Mouse (Mus musculus) thymus, postnatal 10 days (tissue): ENCODE results near the gene Gm10300.

Source experiments
- DNase-seq, 2 experiments: peaks; one replicate each; pipeline ENCODE4 v3.0.0; 2021; ENCODE audit warnings: low spot score in 2 of 2

The Gm10300 gene

DNA sequence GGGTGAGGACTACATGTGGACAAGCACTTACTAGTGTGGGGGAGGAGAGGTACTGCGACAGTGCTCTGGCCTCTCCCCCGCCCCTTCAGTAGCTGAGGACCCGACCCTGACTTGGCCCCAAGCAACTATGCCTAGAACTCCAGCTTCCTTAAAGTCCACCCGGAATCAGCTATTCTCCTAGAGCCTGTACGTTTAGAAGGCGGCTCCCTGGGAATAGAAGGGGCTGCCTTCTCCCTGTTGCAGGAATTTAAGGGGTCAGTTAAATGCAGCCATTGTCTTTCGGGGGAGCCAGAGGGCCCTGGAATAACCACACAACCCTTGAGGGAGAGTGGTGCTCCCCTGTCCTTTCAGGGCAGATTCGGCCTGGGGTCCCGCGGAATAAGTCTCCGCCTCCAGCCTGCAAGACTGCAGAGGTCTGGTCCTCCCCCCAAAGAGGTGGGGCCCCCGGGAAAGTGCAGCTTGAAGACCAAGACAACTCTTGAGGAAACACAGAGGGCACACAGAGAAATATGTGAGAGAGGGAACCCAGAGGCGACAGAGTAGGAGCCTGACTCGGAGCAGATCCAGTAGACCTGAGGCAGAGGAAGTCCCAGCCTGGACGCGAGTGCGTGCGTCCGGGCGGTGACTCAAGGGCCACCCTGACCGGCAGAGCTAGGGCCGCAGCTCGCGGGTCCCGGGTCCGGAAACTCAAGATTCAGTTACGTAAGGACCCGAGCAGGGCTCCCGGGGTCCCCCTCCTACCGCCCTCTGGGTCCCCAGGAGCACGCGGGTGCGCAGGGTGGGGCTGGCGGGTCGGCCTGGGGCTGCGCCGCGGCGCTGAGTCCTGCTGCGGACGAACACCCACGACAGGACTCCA lies at the start of gene Gm10300:
Gene Gm10300 (plus strand): TSS at position 621 of the 856 bp plus-strand sequence.
- DNase-seq = peak; percentile 40 to 48

DNA sequence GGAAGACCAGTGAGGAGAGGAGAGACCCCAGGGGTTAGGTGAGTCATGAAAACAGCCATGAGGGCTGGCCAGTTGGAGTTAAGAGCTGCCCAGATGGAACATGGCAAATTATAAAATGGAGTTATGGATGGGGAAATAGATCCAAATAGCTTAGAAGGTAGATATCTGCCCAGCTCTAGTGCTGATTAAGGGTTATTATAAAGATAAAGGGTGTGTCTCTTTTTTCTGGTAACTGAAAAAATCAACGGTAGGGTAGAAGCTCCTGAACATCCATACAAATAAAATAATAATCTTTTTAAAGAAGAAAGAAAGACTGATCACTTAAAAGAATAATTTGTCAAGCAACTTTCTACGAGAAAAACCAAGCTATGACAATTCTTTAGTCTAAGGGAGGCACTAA lies 49.2 kb upstream of the Gm10300 start:
- DNase-seq = no peak

DNA sequence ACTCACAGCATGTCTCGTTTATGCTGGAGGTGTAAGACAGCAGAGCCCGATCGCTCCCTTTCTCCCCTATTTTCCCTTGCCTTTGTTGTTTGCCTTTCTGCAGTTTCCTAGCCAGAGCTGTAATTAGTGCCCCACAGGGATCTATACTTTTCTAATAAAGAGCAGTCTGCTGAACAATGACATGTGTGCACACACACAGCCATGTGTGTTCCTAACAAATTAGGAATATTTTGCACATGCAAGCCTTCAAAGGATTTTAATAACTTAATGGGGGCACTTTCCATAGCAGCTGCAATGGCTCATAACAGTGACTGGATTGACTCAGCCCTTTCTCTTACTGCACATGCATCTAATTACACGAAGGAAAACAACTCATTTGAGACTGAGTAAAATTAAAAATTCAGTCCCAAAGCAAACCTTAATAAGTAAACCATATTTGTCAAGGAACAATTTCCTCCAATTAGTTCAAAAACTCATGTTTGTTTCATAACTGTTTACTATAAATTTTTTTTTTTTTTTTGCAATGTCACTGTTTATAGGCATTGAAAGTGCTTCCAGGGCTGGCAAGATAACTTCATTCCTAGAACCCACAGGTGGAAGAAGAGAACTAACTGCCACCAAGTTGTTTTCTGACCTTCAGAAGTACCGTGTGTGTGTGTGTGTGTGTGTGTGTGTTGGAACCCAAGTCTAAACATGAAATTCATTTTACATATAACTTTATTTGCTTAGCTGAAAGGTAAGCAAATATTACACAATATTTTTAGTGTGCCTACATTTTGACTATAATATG lies 48.6 kb upstream of the Gm10300 start:
- no peak for DNase-seq

DNA sequence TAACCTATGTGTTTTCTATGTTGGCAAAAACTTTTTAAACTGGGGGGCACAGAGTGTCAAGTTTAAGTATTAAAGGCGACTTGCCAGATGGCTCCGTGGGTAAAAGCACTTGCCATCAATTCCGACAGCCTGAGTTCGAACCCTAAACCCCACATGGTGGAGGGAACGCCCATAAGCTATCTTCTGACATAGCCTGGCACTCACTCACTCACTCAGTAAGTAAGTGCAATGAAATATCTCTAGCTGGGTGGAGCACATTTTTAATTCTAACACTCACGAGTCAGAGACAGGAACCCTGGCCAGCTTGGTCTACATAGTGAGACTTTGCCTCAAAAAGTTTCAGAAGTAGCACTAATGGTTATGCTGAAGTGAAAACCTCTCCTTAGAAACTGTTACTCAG lies 47.3 kb upstream of the Gm10300 start:
- DNase-seq = no peak

DNA sequence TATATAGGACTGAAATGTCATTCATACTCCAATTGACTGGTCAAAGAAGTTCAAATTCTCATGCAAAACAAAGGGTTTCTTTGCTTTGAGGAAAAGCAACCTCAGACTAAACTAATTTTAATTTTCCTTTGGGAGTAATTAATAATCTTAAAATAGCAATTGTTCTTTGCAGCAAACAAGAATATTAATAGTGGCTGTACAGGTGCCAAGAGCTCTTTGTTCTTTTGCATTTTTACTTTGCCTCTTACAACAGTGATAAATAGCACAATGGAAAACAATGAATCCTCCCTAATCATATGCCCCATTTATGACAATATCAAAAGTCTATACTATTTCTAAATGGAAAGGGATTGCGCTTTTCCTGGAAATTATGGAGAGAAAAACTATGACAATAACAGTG lies 46.7 kb upstream of the Gm10300 start:
- DNase-seq = no peak

DNA sequence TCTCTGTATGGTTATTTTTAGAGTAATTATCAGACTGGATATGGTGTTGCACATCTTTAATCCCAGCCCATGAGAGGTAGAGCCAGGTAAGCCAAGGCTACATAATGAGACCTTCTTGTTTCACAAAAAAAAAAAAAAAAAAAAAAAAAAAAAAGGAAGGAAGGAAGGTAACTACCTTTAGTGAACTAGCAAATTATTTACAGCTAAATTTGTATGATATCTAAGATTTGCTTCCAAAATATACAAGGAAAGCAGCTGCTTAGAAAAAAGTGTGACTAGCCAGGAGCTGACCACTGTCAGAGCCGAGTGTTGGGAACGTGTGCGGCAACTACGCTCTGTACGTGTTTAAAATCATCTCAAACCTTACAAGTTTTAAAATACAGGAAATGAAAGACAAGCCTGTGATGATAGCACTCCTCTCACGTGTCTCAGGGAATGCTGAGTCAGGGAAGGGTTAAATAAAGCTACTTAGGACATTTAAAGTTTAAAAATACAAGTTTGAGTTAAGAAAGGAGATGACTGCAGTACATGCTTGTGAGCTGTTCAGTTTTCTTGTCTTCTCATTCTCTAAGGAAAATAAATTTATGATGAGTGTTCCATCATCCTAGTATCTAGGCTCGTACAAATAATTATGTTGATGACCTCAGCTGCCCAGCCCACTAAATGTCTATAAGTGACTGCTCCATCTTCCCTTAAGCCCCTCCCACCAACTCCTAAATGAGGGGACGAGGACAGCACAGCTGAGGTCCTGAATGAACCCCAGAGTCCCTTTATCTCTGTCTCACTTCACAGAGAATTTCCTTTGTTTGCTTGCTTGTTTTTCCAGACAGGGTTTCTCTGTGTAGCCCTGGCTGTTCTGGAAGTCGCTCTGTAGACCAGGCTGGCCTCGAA lies 44.4 kb upstream of the Gm10300 start:
- no peak for DNase-seq

DNA sequence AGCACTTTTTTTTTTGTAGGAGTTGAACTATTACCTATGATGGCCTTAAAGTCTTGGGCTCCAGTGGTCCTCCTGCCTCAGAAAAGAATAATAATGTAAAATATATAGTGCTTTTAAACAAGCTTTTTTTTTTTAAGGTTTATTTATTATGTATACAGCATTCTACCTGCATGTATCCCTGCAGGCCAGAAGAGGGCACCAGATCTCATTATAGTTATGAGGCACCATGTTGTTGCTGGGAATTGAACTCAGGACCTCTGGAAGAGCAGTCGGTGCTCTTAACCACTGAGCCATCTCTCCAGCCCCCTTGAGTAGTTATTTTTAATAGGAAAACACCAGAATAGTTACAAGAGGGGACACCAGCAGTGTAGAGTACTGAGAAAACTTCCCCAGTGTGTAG lies 41.3 kb upstream of the Gm10300 start:
- no peak for DNase-seq

DNA sequence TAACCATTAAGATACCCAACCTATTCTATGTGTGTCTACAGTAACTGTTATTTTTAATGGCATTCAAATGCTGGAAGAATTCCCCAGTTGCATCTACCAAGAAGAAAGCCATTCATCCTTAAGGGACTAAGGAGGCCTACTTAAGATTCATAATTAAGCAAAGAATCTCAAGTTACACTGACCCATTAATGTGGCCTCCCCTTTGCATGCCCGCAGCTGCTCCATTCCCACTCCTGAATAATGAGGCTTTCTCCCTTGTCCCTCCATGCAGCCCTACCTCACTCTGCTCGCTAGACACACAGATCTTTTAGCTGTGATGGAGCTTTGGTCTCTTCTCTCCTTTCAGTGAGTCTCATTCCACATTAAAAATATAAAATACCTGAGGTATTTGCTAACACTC lies 40.3 kb upstream of the Gm10300 start:
- DNase-seq = no peak

DNA sequence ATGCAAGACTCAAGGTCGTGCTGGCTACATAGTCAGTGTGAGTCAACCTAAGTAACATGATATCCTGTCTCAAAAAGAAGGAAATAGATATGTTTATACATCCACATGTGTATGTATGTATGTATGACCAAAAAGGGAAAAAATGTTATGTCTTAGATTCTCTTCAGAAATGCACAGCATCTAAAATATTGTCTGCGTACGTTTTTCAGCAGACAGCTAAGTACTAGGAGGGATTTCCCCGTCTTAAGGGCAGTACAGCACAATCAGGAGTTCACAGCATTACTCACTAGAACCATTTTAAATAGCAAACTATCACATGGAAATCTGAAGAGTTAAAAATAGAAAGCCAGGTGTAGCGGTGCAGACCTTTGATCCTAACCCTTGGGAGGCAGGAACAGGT lies 37.4 kb upstream of the Gm10300 start:
- no peak for DNase-seq

DNA sequence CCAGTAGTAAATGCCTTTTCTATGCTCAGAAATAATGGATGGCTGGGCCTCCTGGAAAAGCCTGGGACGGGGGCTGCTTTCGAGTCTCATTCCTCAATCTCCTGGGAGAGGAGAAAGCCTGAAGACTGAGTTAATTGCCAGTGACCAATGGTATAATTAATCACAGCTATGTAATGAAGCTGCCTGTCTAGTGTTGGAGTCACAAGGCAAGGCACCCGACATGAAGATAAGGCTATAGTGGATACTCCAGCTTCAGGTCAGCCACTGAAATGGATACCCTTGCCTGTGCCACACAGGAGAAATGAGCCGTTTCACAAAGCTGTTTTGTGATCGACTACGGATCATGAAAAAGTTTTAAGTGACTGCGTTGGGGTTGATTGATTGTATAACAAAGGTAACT lies 36.5 kb upstream of the Gm10300 start:
- no peak for DNase-seq

DNA sequence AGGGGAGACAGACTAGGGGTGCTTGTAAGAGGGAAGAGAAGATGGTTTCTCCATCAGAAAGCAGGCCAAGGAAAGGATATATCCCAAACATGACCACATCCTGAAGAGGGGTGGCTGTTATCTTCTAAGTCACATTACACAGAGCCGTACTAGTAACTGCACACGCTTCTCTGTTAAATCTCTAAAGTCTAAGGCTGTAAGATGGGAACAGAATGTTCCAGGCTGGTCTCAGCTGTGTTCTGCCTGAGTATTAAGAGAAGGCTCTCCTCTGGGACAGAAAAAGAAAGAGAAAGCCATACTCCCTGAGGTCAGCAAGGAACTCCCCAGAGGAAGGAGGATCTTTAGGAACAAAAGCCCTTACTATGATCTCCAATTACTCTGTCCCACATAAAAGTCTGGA lies 35.7 kb upstream of the Gm10300 start:
- no peak for DNase-seq

DNA sequence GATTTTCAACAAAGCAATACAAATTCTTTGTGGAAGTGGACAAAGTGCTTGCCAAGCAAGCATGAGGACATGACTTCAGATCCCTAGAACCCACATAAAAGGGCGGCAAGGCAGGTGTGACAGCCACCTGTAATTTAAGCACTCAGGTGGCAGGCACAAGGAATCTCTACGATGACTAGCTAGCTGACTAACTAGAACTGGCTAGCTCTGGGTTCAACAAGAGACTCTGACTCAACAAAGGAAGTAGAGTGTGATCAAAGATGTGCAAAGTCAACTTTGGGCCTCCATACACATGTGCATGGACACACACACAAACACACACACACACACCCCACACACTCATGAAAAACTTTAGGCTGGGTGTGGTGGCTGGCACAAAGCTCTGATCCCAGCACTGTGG lies 35.0 kb upstream of the Gm10300 start:
- peak in 1 of 2 experiments; percentile 30 for DNase-seq

DNA sequence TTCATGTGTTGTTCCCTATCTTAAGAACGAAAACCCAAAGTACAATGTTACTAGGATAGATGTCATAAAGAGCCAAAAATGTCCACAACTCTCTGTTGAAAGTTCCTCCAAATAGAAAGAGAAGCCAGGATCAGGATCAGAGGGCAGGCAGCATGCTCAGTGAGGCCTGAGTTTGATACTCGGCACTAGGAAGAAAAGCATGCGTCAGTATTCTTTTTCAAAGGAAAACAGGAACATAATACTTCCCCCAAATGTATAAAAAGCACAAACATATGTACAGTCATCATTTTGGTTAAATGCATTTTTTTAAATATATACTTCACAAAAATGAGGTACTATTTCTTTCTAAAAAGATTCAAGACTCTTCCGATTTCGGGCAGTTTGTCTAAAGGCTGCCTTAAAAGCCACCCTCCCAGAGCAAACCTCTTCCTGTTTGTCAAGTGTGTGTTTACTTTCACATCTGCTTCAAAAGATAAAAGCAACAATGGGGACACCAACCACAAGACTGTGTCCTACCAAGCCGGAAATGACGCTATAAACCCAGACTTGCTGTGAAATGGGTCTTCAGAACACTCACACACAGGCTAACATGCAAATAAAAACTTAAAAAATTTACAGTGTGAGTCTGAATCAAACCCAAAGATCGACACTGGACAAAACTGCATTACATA lies 34.4 kb upstream of the Gm10300 start:
- peak; percentile 54 to 56 for DNase-seq

DNA sequence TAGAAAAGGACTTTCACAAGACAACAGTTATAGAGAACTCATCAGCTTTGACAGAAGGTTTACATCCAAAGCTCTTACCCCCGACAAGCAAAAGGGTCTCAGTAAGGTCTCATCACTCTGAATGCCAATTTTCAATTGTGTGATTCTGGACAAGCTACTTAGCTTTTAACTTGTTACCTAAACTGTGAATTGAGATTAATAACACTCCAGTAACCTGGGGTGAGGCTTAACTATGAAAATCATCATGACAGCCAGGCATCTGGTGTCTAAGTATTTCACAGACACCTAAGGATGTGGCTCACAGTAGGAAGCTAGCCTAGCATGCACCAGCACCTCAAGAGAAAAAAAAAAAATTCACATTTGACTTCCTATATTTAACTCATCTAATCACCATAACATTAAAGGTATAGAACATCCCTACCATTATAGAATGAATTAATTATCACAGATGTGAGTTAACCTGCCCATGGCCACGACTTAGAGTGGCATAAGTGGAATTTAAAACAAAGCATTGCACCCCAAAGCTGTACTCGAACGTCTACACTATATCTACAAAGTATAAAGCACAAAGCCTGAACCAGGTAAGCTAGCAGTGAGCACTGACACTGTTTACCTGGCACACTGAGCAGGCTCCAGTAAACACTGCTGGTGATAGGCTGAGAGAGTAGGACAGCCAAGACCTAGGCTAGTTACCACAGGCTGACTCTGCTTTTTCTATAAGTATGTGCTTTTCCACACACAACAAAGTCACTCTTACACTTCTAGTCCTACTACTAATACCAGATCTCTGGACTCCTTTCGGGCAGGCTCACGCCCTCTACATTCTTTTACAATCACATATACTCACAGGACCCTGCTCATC lies 32.8 kb upstream of the Gm10300 start:
- no peak for DNase-seq

DNA sequence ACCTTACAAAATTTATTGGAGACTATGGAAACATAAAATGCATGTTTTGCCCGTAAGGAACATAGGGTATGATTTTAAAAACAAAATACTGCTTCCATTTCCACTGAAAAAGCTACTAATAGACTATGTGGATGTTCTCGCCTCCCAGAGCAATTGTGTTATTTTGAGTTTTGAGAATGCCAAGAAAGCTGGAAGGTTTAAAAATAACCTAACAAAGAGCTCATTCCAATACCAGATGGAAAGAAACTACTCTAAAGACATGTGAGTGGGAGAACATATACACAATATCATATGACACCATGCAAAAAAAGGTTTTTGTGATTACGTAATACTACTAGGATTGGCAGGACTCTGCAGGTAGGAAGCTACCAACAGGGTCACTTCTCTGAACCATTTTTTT lies 30.8 kb upstream of the Gm10300 start:
- no peak for DNase-seq

DNA sequence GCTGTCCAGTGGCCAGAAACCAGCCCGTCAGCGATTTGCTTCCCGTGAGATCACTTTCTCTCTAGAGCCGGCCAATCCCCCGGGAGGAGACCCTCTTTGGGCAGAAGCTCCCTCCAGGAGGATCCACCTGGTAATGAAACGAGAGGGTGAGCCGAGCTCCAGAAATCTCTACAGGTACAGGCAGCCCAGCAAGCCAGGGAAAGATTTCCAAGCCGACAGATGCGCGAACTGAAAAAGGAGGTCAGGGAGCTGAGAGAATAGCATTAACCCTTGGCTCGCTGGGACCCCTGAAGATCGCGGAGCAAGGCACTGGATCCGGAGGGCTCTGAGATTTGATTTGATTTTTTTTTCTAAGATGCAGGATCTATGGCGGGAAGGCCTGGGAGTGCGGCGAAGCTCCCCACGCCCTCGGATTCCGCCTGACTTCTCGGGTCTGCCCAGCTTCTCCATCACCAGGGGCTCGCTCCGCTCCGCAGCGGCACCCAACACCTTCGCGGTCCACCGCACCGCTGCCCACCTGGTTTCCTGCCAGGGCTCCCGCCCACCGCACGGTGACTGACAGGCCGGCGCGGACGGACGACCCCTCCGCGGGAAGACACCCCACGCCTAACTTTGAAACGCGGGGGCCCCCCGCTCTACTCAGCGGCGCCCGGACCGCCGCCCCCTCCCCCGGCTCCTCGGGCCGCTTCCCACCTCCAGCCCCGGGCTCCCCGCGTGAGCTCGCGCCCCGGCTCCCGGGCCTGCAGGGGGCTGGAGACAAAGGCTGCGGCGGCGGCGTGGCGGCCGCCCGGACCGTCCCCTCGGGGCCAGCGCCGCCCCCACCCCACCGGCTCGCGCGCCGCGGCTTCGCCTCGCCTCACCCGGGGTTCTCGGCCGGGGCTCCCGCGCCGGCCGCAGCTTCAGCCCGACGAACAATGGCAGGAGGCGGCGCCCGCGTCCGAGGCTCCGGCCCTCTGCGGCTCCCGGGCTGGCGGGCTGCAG lies 26.2 kb upstream of the Gm10300 start:
- DNase-seq = peak; percentile 43 to 47

DNA sequence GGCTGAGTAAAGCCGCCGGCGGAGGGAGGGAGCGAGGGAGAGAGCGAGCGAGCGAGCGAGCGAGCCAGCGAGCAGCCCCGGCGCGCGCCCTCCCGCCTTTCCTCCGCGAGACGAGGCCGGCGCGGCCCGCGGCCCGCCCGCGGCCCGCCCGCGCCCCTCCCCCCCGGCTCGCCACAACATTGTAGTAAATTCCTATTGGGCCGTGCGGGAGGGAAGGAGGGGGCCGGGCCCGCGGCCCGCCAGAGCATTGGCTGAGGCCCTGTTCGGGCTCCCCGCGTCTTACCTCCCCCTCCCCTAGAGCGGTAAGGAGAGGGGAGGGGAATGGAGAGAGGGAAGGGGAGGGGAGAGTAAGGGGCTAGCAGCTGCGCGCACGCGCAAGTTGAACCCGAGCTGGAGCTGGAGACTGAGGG lies 25.5 kb upstream of the Gm10300 start:
- peak; percentile 88 to 93 for DNase-seq

DNA sequence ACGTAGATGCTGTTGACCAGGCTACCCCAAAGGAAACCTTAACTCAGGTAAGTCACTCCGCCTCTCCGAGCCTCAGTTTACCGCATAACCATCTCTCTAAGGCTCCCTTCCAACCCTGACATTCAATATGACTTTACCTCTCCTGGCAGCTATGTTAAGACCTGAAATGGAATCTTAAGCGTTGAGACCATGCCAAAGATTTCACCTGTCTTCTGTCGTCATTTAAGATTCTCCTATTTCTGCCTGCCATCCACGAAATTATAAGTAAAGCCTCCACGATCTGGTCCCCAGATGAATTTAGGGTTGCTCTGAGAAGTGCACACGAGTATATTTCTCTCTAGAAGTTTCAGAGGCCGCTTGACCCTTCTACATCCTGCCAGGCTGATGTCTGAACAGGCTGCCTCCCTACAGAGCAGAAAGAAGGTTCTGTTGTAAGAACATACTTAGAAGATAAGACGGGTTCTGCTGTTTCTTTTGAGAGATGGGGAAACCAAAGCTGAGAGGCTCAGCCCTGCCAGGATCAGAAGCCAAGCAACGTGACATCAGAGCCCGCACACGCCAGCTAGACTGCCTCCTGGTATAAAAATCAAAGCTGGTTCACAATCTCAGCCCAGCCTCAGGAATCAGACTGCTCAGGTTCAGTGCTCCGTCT lies 24.8 kb upstream of the Gm10300 start:
- DNase-seq = no peak
